Mouse (Mus musculus): ENCODE data around the gene Sptlc3. TPM values are rescaled to one million over a fixed set of nuclear protein-coding genes. Genes with fewer than 3 reads are reported as not detected.

The Sptlc3 gene
- polyA plus RNA-seq, 2 experiments, result not detected

- TF ChIP-seq EP300 (IDR thresholded peaks at IDR 0.05; ENCODE audit: low read depth), result no peak
- no peak for TF ChIP-seq CTCF (IDR thresholded peaks at IDR 0.05; ENCODE audit: low read depth)
- Histone ChIP-seq H3K4me2 (ENCODE audit: low read depth) (peak overlapping the region; percentile 60), H3K4me3 (ENCODE audit: insufficient read depth in 1 of 2, low read depth in 2 of 2, low read length in 2 of 2) (peak overlapping the region; percentile 33 to 52), H3K27me3 (ENCODE audit: control insufficient read depth, insufficient read depth, low read length) (peaks cover 43% of the 10 kb centered on the region), H3K9ac (replicated peaks) (no peak overlapping the region), H3K27ac (no peak overlapping the region), H3K9me3 (ENCODE audit: control insufficient read depth, low read length) (no peaks in the 10 kb centered on the region), H3K36me3 (replicated peaks; ENCODE audit: control insufficient read depth, insufficient read depth, low read depth) (no peaks in the 10 kb centered on the region), H3K4me1 (replicated peaks; ENCODE audit: control insufficient read depth in 2 of 2, insufficient read depth in 2 of 2, low read length in 1 of 2) (no peaks in the 10 kb centered on the region)
- DNase-seq (ENCODE audit: low read depth in 3 of 3, low spot score in 3 of 3), result no peak
- peak; percentile 45 for ATAC-seq (ENCODE audit: insufficient read depth)
- WGBS (ENCODE audit: insufficient replicate concordance), result 1% methylated on average over 59 of the region's 84 CpGs
Observed at GRCm38 (mm10) chr2:139678275-139679140, 184.8 kb downstream of the Sptlc3 start.

GRCm38 (mm10) chr2:139682540-139682939 lies 188.8 kb downstream of the Sptlc3 start:
- peaks cover 24% of the 10 kb centered on the region for H3K27me3 ChIP-seq (ENCODE audit: control insufficient read depth, insufficient read depth, low read length)
- 57% methylated on average over 3 of the region's 3 CpGs for WGBS (ENCODE audit: insufficient replicate concordance)
- TF ChIP-seq CTCF (IDR thresholded peaks at IDR 0.05; ENCODE audit: low read depth), result no peak
- TF ChIP-seq EP300 (IDR thresholded peaks at IDR 0.05; ENCODE audit: low read depth), result no peak
- no peak overlapping the region for H3K27ac ChIP-seq
- no peaks in the 10 kb centered on the region for H3K36me3 ChIP-seq (replicated peaks; ENCODE audit: control insufficient read depth, insufficient read depth, low read depth)
- H3K9me3 ChIP-seq (ENCODE audit: control insufficient read depth, low read length), result no peaks in the 10 kb centered on the region
- no peak overlapping the region for H3K9ac ChIP-seq (replicated peaks)
- no peak for ATAC-seq (ENCODE audit: insufficient read depth)
- no peak for DNase-seq (ENCODE audit: low read depth in 3 of 3, low spot score in 3 of 3)
- no peaks in the 10 kb centered on the region for H3K4me1 ChIP-seq (replicated peaks; ENCODE audit: control insufficient read depth in 2 of 2, insufficient read depth in 2 of 2, low read length in 1 of 2)
- no peak overlapping the region for H3K4me2 ChIP-seq (ENCODE audit: low read depth)
- H3K4me3 ChIP-seq (ENCODE audit: insufficient read depth in 1 of 2, low read depth in 2 of 2, low read length in 2 of 2), result no peak overlapping the region

Other genes with a start within 250 kb of the Sptlc3 start
- gene Ism1, start 184.3 kb downstream of the Sptlc3 start, polyA plus RNA-seq (2012; rRNA removed), result 0.02 and 0.04 TPM in 2 replicates
- not detected in 2 replicates for gene Ism1, start 184.3 kb downstream of the Sptlc3 start, polyA plus RNA-seq (2014; fragmentation: Nextera tagmentation; extraction: Ambion mirVana)